Mouse (Mus musculus) CH12.LX (cell line): ENCODE results near the gene Slc36a3. TPM values are rescaled to one million over a fixed set of nuclear protein-coding genes. Genes with fewer than 3 reads are reported as not detected.

Source experiments
- DNase-seq: peaks from one replicate; pipeline ENCODE4 v3.0.0-alpha.2; 2013; ENCODE audit errors: extremely low read depth
- H3K27ac ChIP-seq: 2 replicates; pipeline ENCODE4 v1.5.1; 2012; ENCODE audit warnings: low read depth, mild to moderate bottlenecking, control low read depth, moderate library complexity; ENCODE audit not compliant: insufficient read depth
- H3K27me3 ChIP-seq: replicated peaks from 2 replicates; pipeline ENCODE3; 2012; ENCODE audit warnings: inconsistent platforms
- H3K36me3 ChIP-seq, 2 experiments: replicated peaks in 1 of 2; 2 replicates each; pipeline versions ENCODE3 to v1.6.1; 2012; ENCODE audit warnings: inconsistent platforms in 1 of 2, low read length in 1 of 2, mild to moderate bottlenecking in 1 of 2, mixed read lengths in 1 of 2, moderate library complexity in 1 of 2; ENCODE audit not compliant: control insufficient read depth in 1 of 2, insufficient read depth in 1 of 2
- H3K4me1 ChIP-seq, 2 experiments: 2 replicates each; pipeline ENCODE4 v1.6.1; 2012; ENCODE audit warnings: inconsistent platforms in 1 of 2, moderate library complexity in 1 of 2; ENCODE audit not compliant: insufficient read depth in 2 of 2, control insufficient read depth in 1 of 2
- H3K4me2 ChIP-seq: 2 replicates; pipeline ENCODE4 v1.6.1; 2012; ENCODE audit warnings: low read depth, mild to moderate bottlenecking, control low read depth; ENCODE audit not compliant: poor library complexity, insufficient read depth, severe bottlenecking
- H3K4me3 ChIP-seq, 3 experiments: fragments of 150-350 bp in 1 of 3; sonication (generic) in 1 of 3; replicated peaks in 1 of 3; 2 replicates each; pipeline versions ENCODE3 to v1.5.1; 2011 to 2012; ENCODE audit warnings: low read depth in 2 of 3, low read length in 2 of 3, mild to moderate bottlenecking in 2 of 3, moderate library complexity in 2 of 3, control low read depth in 1 of 3, improper control_type of control experiment in 1 of 3, inconsistent platforms in 1 of 3, mixed read lengths in 1 of 3; ENCODE audit not compliant: poor library complexity in 1 of 3
- H3K79me2 ChIP-seq: replicated peaks from 2 replicates; pipeline ENCODE4 v1.6.1; 2012; ENCODE audit warnings: mild to moderate bottlenecking, moderate library complexity; ENCODE audit not compliant: control insufficient read depth, poor library complexity, insufficient read depth, severe bottlenecking; ENCODE audit errors: extremely low read depth
- H3K9ac ChIP-seq: 2 replicates; pipeline ENCODE4 v1.6.1; 2012; ENCODE audit warnings: low read depth, mild to moderate bottlenecking, control low read depth, moderate library complexity; ENCODE audit not compliant: insufficient read depth
- H3K9me3 ChIP-seq: replicated peaks from 2 replicates; pipeline ENCODE3; 2012; ENCODE audit warnings: low read length, inconsistent platforms, mixed read lengths
- CHD1 ChIP-seq: IDR thresholded peaks from 2 replicates; pipeline ENCODE4 v1.6.1; 2012; ENCODE audit warnings: low read depth, low read length, improper control_type of control experiment, inconsistent platforms
- CHD2 ChIP-seq: IDR thresholded peaks from 2 replicates; pipeline ENCODE4 v1.6.1; 2011; ENCODE audit warnings: low read length, improper control_type of control experiment
- CTCF ChIP-seq, 2 experiments: IDR thresholded peaks in 1 of 2; conservative IDR thresholded peaks in 1 of 2; 2 replicates each; pipeline ENCODE4 v1.5.1; 2011 to 2012; ENCODE audit warnings: low read depth in 2 of 2, low read length in 2 of 2, improper control_type of control experiment in 1 of 2, inconsistent platforms in 1 of 2, mild to moderate bottlenecking in 1 of 2, moderate library complexity in 1 of 2
- ELF1 ChIP-seq: IDR thresholded peaks from 2 replicates; pipeline ENCODE4 v1.6.1; 2014; ENCODE audit warnings: low read depth, mild to moderate bottlenecking, inconsistent platforms, low read length, improper control_type of control experiment
- EP300 ChIP-seq: IDR thresholded peaks from 2 replicates; pipeline ENCODE4 v1.6.1; 2011; ENCODE audit warnings: low read length, improper control_type of control experiment
- ETS1 ChIP-seq: conservative IDR thresholded peaks from 2 replicates; pipeline ENCODE4 v1.6.1; 2012; ENCODE audit warnings: low read depth, mild to moderate bottlenecking, inconsistent platforms, low read length, improper control_type of control experiment, moderate library complexity
- GABPA ChIP-seq: IDR thresholded peaks from 2 replicates; pipeline ENCODE4 v1.6.1; 2012; ENCODE audit warnings: low read depth, low read length, improper control_type of control experiment, inconsistent platforms; ENCODE audit not compliant: insufficient replicate concordance
- HCFC1 ChIP-seq: IDR thresholded peaks from 2 replicates; pipeline ENCODE4 v1.6.1; 2012; ENCODE audit warnings: low read depth, mild to moderate bottlenecking, inconsistent platforms, low read length, improper control_type of control experiment
- JUN ChIP-seq: IDR thresholded peaks from 2 replicates; pipeline ENCODE4 v1.6.1; 2011; ENCODE audit warnings: low read depth, mild to moderate bottlenecking, low read length, improper control_type of control experiment, moderate library complexity; ENCODE audit not compliant: insufficient read depth
- KAT2A ChIP-seq: IDR thresholded peaks from 2 replicates; pipeline ENCODE4 v1.6.1; 2012; ENCODE audit warnings: low read length, improper control_type of control experiment, inconsistent platforms; ENCODE audit not compliant: insufficient replicate concordance
- MAX ChIP-seq: IDR thresholded peaks from 2 replicates; pipeline ENCODE4 v1.6.1; 2011; ENCODE audit warnings: low read length, improper control_type of control experiment
- MAZ ChIP-seq: IDR thresholded peaks from 2 replicates; pipeline ENCODE4 v1.6.1; 2012; ENCODE audit warnings: low read depth, mild to moderate bottlenecking, inconsistent platforms, low read length, improper control_type of control experiment, moderate library complexity
- MEF2A ChIP-seq: IDR thresholded peaks from 2 replicates; pipeline ENCODE4 v1.6.1; 2014; ENCODE audit warnings: low read depth, mild to moderate bottlenecking, inconsistent platforms, low read length, improper control_type of control experiment, borderline replicate concordance
- MYC ChIP-seq: IDR thresholded peaks from 2 replicates; pipeline ENCODE4 v1.6.1; 2011; ENCODE audit warnings: low read depth, mild to moderate bottlenecking, improper control_type of control experiment, low read length
- NELFE ChIP-seq: IDR thresholded peaks from 2 replicates; pipeline ENCODE4 v1.6.1; 2011; ENCODE audit warnings: low read depth, low read length, improper control_type of control experiment
- NRF1 ChIP-seq: IDR thresholded peaks from 2 replicates; pipeline ENCODE4 v1.6.1; 2014; ENCODE audit warnings: low read depth, mild to moderate bottlenecking, inconsistent platforms, low read length, improper control_type of control experiment, moderate library complexity
- PAX5 ChIP-seq: IDR thresholded peaks from 2 replicates; pipeline ENCODE4 v1.6.1; 2012; ENCODE audit warnings: low read length, inconsistent platforms, mixed read lengths
- POLR2AphosphoS2 ChIP-seq: IDR thresholded peaks from 2 replicates; pipeline ENCODE4 v1.6.1; 2011; ENCODE audit warnings: low read depth, low read length, improper control_type of control experiment
- RAD21 ChIP-seq: IDR thresholded peaks from 2 replicates; pipeline ENCODE4 v1.6.1; 2011; ENCODE audit warnings: low read depth, mild to moderate bottlenecking, low read length, improper control_type of control experiment, moderate library complexity
- RCOR1 ChIP-seq: conservative IDR thresholded peaks from 2 replicates; pipeline ENCODE4 v1.6.1; 2012; ENCODE audit warnings: low read depth, mild to moderate bottlenecking, inconsistent platforms, low read length, improper control_type of control experiment
- SMC3 ChIP-seq: IDR thresholded peaks from 2 replicates; pipeline ENCODE4 v1.6.1; 2011; ENCODE audit warnings: low read depth, low read length, improper control_type of control experiment
- TBP ChIP-seq: conservative IDR thresholded peaks from 2 replicates; pipeline ENCODE4 v1.6.1; 2011; ENCODE audit warnings: low read depth, low read length, improper control_type of control experiment
- UBTF ChIP-seq: IDR thresholded peaks from 2 replicates; pipeline ENCODE4 v1.6.1; 2012; ENCODE audit warnings: low read depth, mild to moderate bottlenecking, inconsistent platforms, low read length, improper control_type of control experiment, moderate library complexity
- USF1 ChIP-seq: IDR thresholded peaks from 2 replicates; pipeline ENCODE4 v1.6.1; 2014; ENCODE audit warnings: low read depth, mild to moderate bottlenecking, inconsistent platforms, low read length, improper control_type of control experiment
- ZC3H11A ChIP-seq: IDR thresholded peaks from 2 replicates; pipeline ENCODE4 v1.6.1; 2012; ENCODE audit warnings: low read depth, mild to moderate bottlenecking, inconsistent platforms, low read length, improper control_type of control experiment
- ZKSCAN1 ChIP-seq: IDR thresholded peaks from 2 replicates; pipeline ENCODE4 v1.6.1; 2012; ENCODE audit warnings: low read depth, inconsistent platforms, low read length, improper control_type of control experiment, borderline replicate concordance
- ZNF384 ChIP-seq: IDR thresholded peaks from 2 replicates; pipeline ENCODE4 v1.6.1; 2012; ENCODE audit warnings: low read depth, low read length, improper control_type of control experiment, inconsistent platforms
- dilution Hi-C: fragments of 300-500 bp; cut with MboI; formaldehyde crosslinking; loops from 2 replicates; pipeline ENCODE4 v1.14.3; 2020; ENCODE audit warnings: low sequenced_read_pairs; ENCODE audit not compliant: extremely low pct_unique_long_range_greater_than_20kb, extremely low pct_ligation_motif_present
- in situ Hi-C: fragments of 300-500 bp; cut with MboI; formaldehyde crosslinking; loops from 3 replicates; pipeline ENCODE4 v1.14.3; 2019; ENCODE audit warnings: low sequenced_read_pairs, low pct_ligation_motif_present, low pct_unique_long_range_greater_than_20kb, mixed read lengths
- polyA plus RNA-seq: library from polyadenylated mRNA; unstranded; fragments of >175 nt; gene quantifications from 2 replicates; pipeline ENCODE4 v1.2.1, GENCODE M21; 2012; ENCODE audit warnings: low read depth; ENCODE audit not compliant: insufficient read length
- total RNA-seq, 2 experiments: library from RNA; depleted of rRNA; stranded (reverse); fragments of 300-350 nt in 1 of 2; fragments of >200 nt in 1 of 2; gene quantifications; 2 replicates each; pipeline ENCODE4 v1.2.3; 2012 to 2014

Slc36a3 gene
- total and polyA plus RNA-seq, 3 experiments, result 0.72 to 1.5 (median 0.72) TPM

GRCm38 (mm10) chr11:55089892-55090291 lies 61.6 kb downstream of the Slc36a3 start (continued):
- TF ChIP-seq NRF1, result no peak
- TF ChIP-seq USF1, result peak; percentile 17; the same call in 1 of the 2 replicates
- TF ChIP-seq EP300, result peak; percentile 66
- no peak for TF ChIP-seq HCFC1
- no peak for TF ChIP-seq ZNF384

DNA sequence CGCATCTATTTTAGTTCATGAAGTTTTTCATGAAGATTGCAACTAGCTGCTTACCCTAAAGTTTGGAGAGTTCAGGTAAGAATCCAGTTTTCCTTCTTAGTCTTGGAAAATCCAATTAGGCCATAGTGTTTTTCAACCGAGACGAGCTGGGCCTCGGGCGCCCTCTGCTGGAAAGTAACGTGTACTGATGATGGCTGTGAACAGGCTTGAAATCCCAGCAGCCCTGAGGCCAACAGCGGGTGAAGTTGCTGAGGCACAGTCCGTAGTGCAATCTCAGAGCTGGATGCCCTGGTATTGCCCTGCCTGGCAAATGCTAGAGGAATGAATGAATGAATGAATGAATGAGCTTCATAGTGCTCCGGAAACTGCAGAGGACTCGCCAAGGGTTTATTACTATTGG lies 64.5 kb downstream of the Slc36a3 start:
- TF ChIP-seq ZC3H11A, result no peak
- TF ChIP-seq MAX, result no peak
- peak; percentile 53 for TF ChIP-seq RAD21
- TF ChIP-seq SMC3, result peak; percentile 46
- no peak for TF ChIP-seq ELF1
- no peak for TF ChIP-seq HCFC1
- peak; percentile 50 to 69; a peak in 3 of 4 replicates for TF ChIP-seq CTCF (conservative IDR thresholded peaks at IDR 0.05 in 1 of 2, IDR thresholded peaks at IDR 0.05 in 1 of 2; ENCODE audit: low read depth in 2 of 2, low read length in 2 of 2)
- TF ChIP-seq MEF2A, result no peak
- TF ChIP-seq MAZ, result no peak
- peaks cover 1% of the 10 kb centered on the region for H3K27me3 ChIP-seq

GRCm38 (mm10) chr11:55085396-55085795 lies 66.1 kb downstream of the Slc36a3 start:
- H3K79me2 ChIP-seq, result no peaks in the 10 kb centered on the region
- TF ChIP-seq PAX5 (no peak), USF1 (no peak), CHD2 (no peak), ZKSCAN1 (no peak), MAZ (no peak), MYC (no peak), TBP (no peak), ETS1 (no peak), JUN (no peak), HCFC1 (no peak), UBTF (no peak), POLR2AphosphoS2 (no peak), RCOR1 (no peak), EP300 (no peak), NELFE (no peak), ZNF384 (no peak), ELF1 (no peak), KAT2A (no peak), CHD1 (no peak), GABPA (no peak)
- no peak overlapping the region for H3K9ac ChIP-seq
- no peaks in the 10 kb centered on the region for H3K36me3 ChIP-seq
- in situ Hi-C loops, result no loop called here
- dilution Hi-C loops, result no loop called here
- H3K4me1 ChIP-seq, result peaks cover 3 to 20% of the 10 kb centered on the region in 2 experiments; a peak in 3 of 4 replicates
- peaks cover 1% of the 10 kb centered on the region for H3K27me3 ChIP-seq
- no peak overlapping the region for H3K4me2 ChIP-seq
- no peak overlapping the region for H3K27ac ChIP-seq
- DNase-seq, result no peak
- H3K4me3 ChIP-seq, result no peak overlapping the region
- H3K9me3 ChIP-seq, result no peaks in the 10 kb centered on the region

More for the DNA sequence above, 64.5 kb downstream of the Slc36a3 start:
- no peaks in the 10 kb centered on the region for H3K36me3 ChIP-seq
- H3K27ac ChIP-seq, result no peak overlapping the region
- peak; percentile 60 for DNase-seq
- H3K4me2 ChIP-seq, result no peak overlapping the region
- no peaks in the 10 kb centered on the region for H3K9me3 ChIP-seq
- no peak overlapping the region for H3K4me3 ChIP-seq
- H3K9ac ChIP-seq, result no peak overlapping the region
- peaks cover 3 to 20% of the 10 kb centered on the region in 2 experiments; a peak in 3 of 4 replicates for H3K4me1 ChIP-seq
- H3K79me2 ChIP-seq, result no peaks in the 10 kb centered on the region
- in situ Hi-C loops (no loop called here), dilution Hi-C loops (no loop called here)
